Mouse (Mus musculus) heart, adult 2 months (tissue): ENCODE measurements around the gene Maea. TPM values are rescaled to one million over a fixed set of nuclear protein-coding genes. Genes with fewer than 3 reads are reported as not detected.

Experiments
- DNase-seq, 2 experiments: peaks; one replicate each; pipeline ENCODE4 v3.0.0; 2021
- H3K27ac ChIP-seq: fragments of 200-600 bp; 2 replicates; pipeline ENCODE4 v1.8.1; 2022
- H3K27me3 ChIP-seq: fragments of 200-500 bp; 2 replicates; pipeline ENCODE4 v1.6.1; 2012; ENCODE audit warnings: mild to moderate bottlenecking, low read length, inconsistent platforms, mixed read lengths; ENCODE audit not compliant: control insufficient read depth, insufficient read depth
- H3K36me3 ChIP-seq: fragments of 200-500 bp; 2 replicates; pipeline ENCODE4 v1.6.1; 2012; ENCODE audit warnings: low read length, inconsistent platforms; ENCODE audit not compliant: control insufficient read depth, insufficient read depth
- H3K4me1 ChIP-seq: fragments of 200-500 bp; 2 replicates; pipeline ENCODE4 v1.6.1; 2011; ENCODE audit warnings: low read length; ENCODE audit not compliant: control insufficient read depth, insufficient read depth
- H3K4me3 ChIP-seq: fragments of 200-600 bp; 2 replicates; pipeline ENCODE4 v1.8.1; 2022
- H3K79me2 ChIP-seq: fragments of 200-500 bp; replicated peaks from 2 replicates; pipeline ENCODE4 v1.6.1; 2012; ENCODE audit warnings: mild to moderate bottlenecking, inconsistent platforms, low read length, moderate library complexity, mixed read lengths; ENCODE audit not compliant: control insufficient read depth, insufficient read depth
- H3K9ac ChIP-seq: fragments of 200-500 bp; 2 replicates; pipeline ENCODE4 v1.6.1; 2012; ENCODE audit warnings: low read depth, mild to moderate bottlenecking, control low read depth, inconsistent platforms, low read length, mixed read lengths
- CTCF ChIP-seq: fragments of 200-600 bp; IDR thresholded peaks from 2 replicates; pipeline ENCODE4 v1.8.1; 2022; ENCODE audit warnings: antibody characterized with exemption, mild to moderate bottlenecking, moderate library complexity
- EP300 ChIP-seq: fragments of 200-500 bp; IDR thresholded peaks from 2 replicates; pipeline ENCODE4 v1.6.1; 2011; ENCODE audit warnings: low read depth, low read length, control low read depth; ENCODE audit not compliant: insufficient read depth
- POLR2A ChIP-seq: fragments of 200-500 bp; IDR thresholded peaks from 2 replicates; pipeline ENCODE4 v1.6.1; 2011; ENCODE audit warnings: mild to moderate bottlenecking, low read depth, low read length, control low read depth; ENCODE audit not compliant: insufficient read depth
- WGBS: fragments of 180-500 bp; shearing (Covaris S2); methylation state at CpG from one replicate; pipeline ENCODE4 v1.1.7; 2018; 5-methylcytosine and 5-hydroxymethylcytosine counted together
- intact Hi-C: fragments of 180-260 bp; cut with DNase I; formaldehyde crosslinking; loops from one replicate; pipeline ENCODE4 v1.15.1; 2025
- polyA plus RNA-seq: library from polyadenylated mRNA; depleted of rRNA; stranded (reverse); fragments of >200 nt; gene quantifications from 2 replicates; pipeline ENCODE4 v1.2.3, GENCODE M21; 2012
- total RNA-seq, 2 experiments: library from RNA; stranded (reverse); gene quantifications; 2 replicates each; pipeline ENCODE4 v1.2.3; 2021

Maea gene
- total and polyA plus RNA-seq, 3 experiments = 79.2 to 86.7 (median 81.7) TPM

DNA sequence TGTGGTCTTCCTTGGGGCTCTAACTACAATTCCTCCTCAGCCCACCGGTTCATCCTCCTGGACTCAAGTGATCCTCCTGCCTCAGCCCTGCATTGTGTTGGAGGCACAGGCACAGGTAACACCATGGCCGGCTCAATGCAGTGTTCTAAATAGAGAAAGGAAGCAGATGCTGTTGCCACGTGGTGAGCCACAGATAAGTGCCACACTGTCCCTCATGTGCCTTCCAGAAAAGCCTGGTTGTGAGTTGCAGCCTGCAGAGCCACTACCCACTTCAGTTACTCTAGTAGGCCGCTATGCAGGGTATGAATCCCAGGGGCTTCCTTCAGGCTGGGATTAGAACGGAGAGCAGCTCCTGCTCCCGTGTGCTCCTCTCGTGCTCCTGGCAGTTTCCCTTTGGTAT lies 23.1 kb upstream of the Maea start:
- H3K27ac ChIP-seq = no peak overlapping the region
- no peak for DNase-seq
- no peak overlapping the region for H3K4me3 ChIP-seq
- intact Hi-C loops = no loop called here
- no peaks in the 10 kb centered on the region for H3K27me3 ChIP-seq
- H3K36me3 ChIP-seq = no peaks in the 10 kb centered on the region
- H3K9ac ChIP-seq = no peak overlapping the region
- no peaks in the 10 kb centered on the region for H3K79me2 ChIP-seq
- TF ChIP-seq POLR2A (no peak), EP300 (no peak), CTCF (no peak)
- H3K4me1 ChIP-seq = no peaks in the 10 kb centered on the region
- 71% methylated on average over 7 of the region's 7 CpGs for WGBS

DNA sequence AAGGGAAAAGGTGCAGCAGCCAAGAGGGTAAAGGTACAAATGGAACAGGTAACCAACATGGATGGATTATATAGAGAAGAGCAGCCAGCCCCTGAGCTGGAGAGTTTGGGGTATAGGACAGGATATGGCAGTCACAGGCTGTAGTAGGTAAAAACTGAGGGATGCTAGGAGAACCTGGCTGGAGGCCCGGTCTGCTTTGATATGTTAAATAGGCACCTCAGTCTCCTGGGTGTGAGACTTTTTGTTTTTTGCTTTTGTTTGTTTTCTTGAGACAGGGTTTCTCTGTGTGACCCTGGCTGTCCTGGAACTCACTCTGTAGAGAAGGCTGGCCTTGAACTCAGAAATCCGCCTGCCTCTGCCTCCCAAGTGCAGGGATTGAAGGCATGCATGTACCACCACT lies 10.8 kb upstream of the Maea start:
- H3K27ac ChIP-seq = no peak overlapping the region
- no peaks in the 10 kb centered on the region for H3K79me2 ChIP-seq
- H3K4me3 ChIP-seq = no peak overlapping the region
- TF ChIP-seq CTCF (no peak), EP300 (no peak), POLR2A (no peak)
- no peak for DNase-seq
- H3K36me3 ChIP-seq = no peaks in the 10 kb centered on the region
- intact Hi-C loops = no loop called here
- no peak overlapping the region for H3K9ac ChIP-seq
- H3K4me1 ChIP-seq = no peaks in the 10 kb centered on the region
- WGBS = 51% methylated on average over 2 of the region's 2 CpGs
- no peaks in the 10 kb centered on the region for H3K27me3 ChIP-seq

DNA sequence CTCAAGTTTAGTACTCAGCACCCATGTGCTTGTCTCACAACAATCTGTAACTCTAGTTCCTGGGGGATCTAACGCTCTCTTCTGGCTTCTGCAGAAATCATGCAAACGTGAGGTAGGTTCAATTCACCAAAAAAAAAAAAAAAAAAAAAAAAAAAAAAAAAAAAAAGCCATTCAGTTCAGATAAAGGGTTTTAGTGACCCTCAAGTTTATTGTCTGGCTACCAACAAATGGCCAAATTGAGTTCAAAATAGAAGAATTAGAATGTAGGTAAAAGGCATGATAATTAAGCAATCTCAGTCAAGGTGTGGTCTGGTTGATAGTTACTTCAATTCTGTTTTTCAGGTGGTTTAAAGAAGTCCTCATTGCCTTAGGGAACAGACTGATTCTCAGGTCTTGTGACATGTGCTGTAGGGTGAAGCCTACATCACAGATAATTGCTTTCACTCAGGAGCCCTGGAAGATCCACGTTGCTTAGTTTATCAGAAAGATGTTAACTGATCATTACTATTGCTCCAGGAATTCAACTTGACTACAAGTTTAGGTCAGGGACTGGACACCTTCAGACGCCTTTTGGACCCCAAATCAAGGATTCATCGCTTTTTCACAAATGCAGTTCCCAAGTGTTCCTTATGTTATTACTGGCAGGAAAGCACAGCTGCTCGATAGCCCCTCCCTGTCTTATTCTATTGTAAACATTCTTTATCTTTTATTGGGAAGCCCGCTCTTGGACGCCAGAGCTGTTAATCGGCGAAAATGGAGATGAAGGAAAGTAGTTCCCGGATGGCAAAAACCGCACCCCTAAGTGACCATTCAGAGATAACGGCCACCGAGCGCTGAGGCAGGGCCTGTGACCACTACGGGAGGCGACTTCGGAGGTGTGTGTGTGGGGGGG lies 682 bp upstream of the Maea start:
- Histone ChIP-seq H3K4me1 (peaks cover 7% of the 10 kb centered on the region), H3K27ac (peak overlapping the region; percentile 86), H3K36me3 (no peaks in the 10 kb centered on the region; the same call in 1 of the 2 replicates), H3K9ac (peak overlapping the region; percentile 87), H3K79me2 (peaks cover 4% of the 10 kb centered on the region; the same call in 1 of the 2 replicates), H3K27me3 (no peaks in the 10 kb centered on the region), H3K4me3 (peak overlapping the region; percentile 80)
- 19% methylated on average over 18 of the region's 18 CpGs for WGBS
- DNase-seq = no peak
- intact Hi-C loops = loop anchor here (1.0 to 5.0 kb wide), 3 partner anchors 44 to 312 kb away; partner anchors contain the start of genes Ctbp1 and Uvssa
- TF ChIP-seq POLR2A (no peak), EP300 (no peak), CTCF (no peak)

DNA sequence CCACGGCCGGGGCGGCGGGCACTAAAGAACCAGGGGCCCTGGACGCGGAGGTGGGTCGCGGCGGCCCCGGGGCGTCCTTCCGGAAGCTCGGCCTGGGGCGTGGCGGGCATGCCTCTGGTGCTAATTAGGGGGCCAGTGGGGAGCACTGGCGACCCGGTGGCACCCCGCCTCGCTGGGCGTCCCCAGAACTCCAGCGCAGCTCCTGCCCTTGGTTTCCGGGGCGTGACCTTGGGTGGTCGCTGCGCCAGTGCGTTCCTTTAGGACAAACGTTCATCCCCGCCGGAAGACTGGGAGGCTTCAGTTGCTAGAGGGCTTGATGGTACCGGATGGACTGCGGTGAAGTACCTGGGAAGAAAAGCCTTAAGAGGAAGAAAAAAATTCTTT lies 660 bp downstream of the Maea start:
- Histone ChIP-seq H3K27me3 (no peaks in the 10 kb centered on the region), H3K4me1 (peaks cover 12% of the 10 kb centered on the region), H3K79me2 (peaks cover 6% of the 10 kb centered on the region), H3K27ac (peak overlapping the region; percentile 86), H3K36me3 (no peaks in the 10 kb centered on the region; the same call in 1 of the 2 replicates), H3K9ac (peak overlapping the region; percentile 83), H3K4me3 (peak overlapping the region; percentile 80)
- TF ChIP-seq CTCF (no peak), POLR2A (no peak), EP300 (no peak)
- WGBS = under 1% methylated on average over 31 of the region's 31 CpGs
- intact Hi-C loops = loop anchor here (1.0 to 5.0 kb wide), 3 partner anchors 42 to 314 kb away; partner anchors contain the start of genes Ctbp1 and Uvssa
- peak; percentile 42 to 60 for DNase-seq

DNA sequence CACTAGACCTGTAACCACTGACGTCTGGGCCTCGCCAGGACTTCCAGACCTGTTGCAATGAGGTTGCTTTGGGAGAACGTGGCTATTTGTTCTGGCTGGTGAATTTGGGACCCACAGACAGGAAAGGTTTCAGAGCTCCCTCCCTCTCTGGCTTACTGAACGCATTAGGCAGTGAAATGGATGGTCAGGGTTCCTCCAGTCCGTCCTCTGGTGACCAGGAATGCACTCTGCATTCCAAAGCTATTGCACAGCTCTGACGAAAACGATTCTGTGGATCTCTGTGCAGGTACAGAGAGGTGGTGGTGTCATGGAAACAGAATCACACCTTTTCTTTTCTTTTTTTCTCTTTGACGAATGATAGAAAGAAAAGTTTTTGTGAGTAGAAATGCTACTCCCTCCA lies 1.9 kb downstream of the Maea start:
- no peak for DNase-seq
- Histone ChIP-seq H3K4me3 (no peak overlapping the region), H3K27me3 (no peaks in the 10 kb centered on the region), H3K4me1 (peaks cover 17% of the 10 kb centered on the region), H3K36me3 (peaks cover 2% of the 10 kb centered on the region; the same call in 1 of the 2 replicates), H3K27ac (no peak overlapping the region), H3K9ac (no peak overlapping the region), H3K79me2 (peaks cover 8% of the 10 kb centered on the region)
- TF ChIP-seq EP300 (no peak), CTCF (no peak), POLR2A (no peak)
- intact Hi-C loops = loop anchor here (5.0 kb wide), 1 partner anchor 315 kb away; no protein-coding TSS in a partner anchor
- WGBS = 47% methylated on average over 8 of the region's 8 CpGs

DNA sequence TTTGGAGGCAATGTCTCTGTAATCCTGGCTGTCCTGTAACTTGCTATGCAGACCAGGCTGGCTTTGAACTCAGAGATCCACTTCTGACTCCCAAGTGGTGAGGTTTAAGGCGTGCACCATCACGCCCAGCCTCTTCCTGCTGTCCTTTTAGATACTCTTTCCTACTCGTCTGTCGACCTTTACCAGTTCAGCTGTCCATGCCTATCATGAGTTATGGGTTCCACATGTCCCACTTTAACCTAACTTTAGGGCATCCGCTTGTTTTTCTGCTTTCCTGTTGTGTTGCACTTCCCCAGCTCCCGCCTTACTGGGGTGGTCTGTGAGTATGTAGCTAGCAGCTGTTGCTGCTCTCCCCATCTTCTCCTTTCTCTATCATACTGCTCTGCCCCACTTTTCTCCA lies 5.9 kb downstream of the Maea start:
- Histone ChIP-seq H3K27ac (no peak overlapping the region), H3K9ac (no peak overlapping the region), H3K79me2 (peaks cover 21% of the 10 kb centered on the region), H3K4me1 (peaks cover 27% of the 10 kb centered on the region), H3K4me3 (no peak overlapping the region), H3K27me3 (no peaks in the 10 kb centered on the region), H3K36me3 (peaks cover 22% of the 10 kb centered on the region)
- no peak for DNase-seq
- intact Hi-C loops = no loop called here
- TF ChIP-seq CTCF (no peak), POLR2A (no peak), EP300 (no peak)
- 74% methylated on average over 6 of the region's 6 CpGs for WGBS
